Mouse (Mus musculus) myocyte (in vitro differentiated cells): Measurements from ENCODE around the gene Krtap31-2. TPM values are rescaled to one million over a fixed set of nuclear protein-coding genes. Genes with fewer than 3 reads are reported as not detected.

Source experiments
- H3K27me3 ChIP-seq: one replicate; pipeline ENCODE4 v1.6.1; 2011; ENCODE audit not compliant: control insufficient read depth, insufficient read depth, insufficient read length
- H3K36me3 ChIP-seq: one replicate; pipeline ENCODE4 v1.6.1; 2011; ENCODE audit not compliant: control insufficient read depth, insufficient read depth
- H3K4me2 ChIP-seq: one replicate; pipeline ENCODE4 v1.6.1; 2011; ENCODE audit warnings: low read depth, control low read depth
- H3K4me3 ChIP-seq: one replicate; pipeline ENCODE4 v1.5.1; 2011; ENCODE audit warnings: mild to moderate bottlenecking, control low read depth, moderate library complexity
- H3K79me2 ChIP-seq: one replicate; pipeline ENCODE4 v1.6.1; 2011; ENCODE audit not compliant: control insufficient read depth, insufficient read depth
- H3ac ChIP-seq: one replicate; pipeline ENCODE4 v1.6.1; 2011; ENCODE audit not compliant: control insufficient read depth, insufficient read length
- CEBPB ChIP-seq: IDR thresholded peaks from 2 replicates; pipeline ENCODE4 v1.6.1; 2011; ENCODE audit warnings: mild to moderate bottlenecking, moderate library complexity; ENCODE audit not compliant: poor library complexity, insufficient read depth, severe bottlenecking
- E2F4 ChIP-seq: IDR thresholded peaks from one replicate; pipeline ENCODE4 v1.6.1; 2011; ENCODE audit warnings: mild to moderate bottlenecking, control low read depth, moderate library complexity; ENCODE audit not compliant: insufficient read depth
- MAX ChIP-seq: IDR thresholded peaks from one replicate; pipeline ENCODE4 v1.6.1; 2011; ENCODE audit warnings: low read depth, mild to moderate bottlenecking, control low read depth
- MYOD1 ChIP-seq, 3 experiments: IDR thresholded peaks; one replicate each; pipeline ENCODE4 v1.6.1; 2011; ENCODE audit warnings: control low read depth in 2 of 3, low read depth in 2 of 3, mild to moderate bottlenecking in 2 of 3, moderate library complexity in 1 of 3; ENCODE audit not compliant: insufficient read length in 2 of 3, control insufficient read depth in 1 of 3
- MYOG ChIP-seq, 3 experiments: IDR thresholded peaks; one replicate each; pipeline ENCODE4 v1.6.1; 2011; ENCODE audit warnings: control low read depth in 2 of 3, low read depth in 2 of 3, mild to moderate bottlenecking in 2 of 3; ENCODE audit not compliant: insufficient read length in 2 of 3, control insufficient read depth in 1 of 3, insufficient read depth in 1 of 3
- POLR2A ChIP-seq: IDR thresholded peaks from one replicate; pipeline ENCODE4 v1.6.1; 2011; ENCODE audit warnings: low read depth, mild to moderate bottlenecking, control low read depth, moderate library complexity; ENCODE audit not compliant: insufficient read length
- POLR2AphosphoS2 ChIP-seq: IDR thresholded peaks from one replicate; pipeline ENCODE4 v1.6.1; 2011; ENCODE audit warnings: low read depth, control low read depth; ENCODE audit not compliant: insufficient read length
- REST ChIP-seq: IDR thresholded peaks from one replicate; pipeline ENCODE4 v1.6.1; 2011; ENCODE audit warnings: mild to moderate bottlenecking, control low read depth, moderate library complexity; ENCODE audit not compliant: insufficient read depth, insufficient read length
- SRF ChIP-seq: IDR thresholded peaks from one replicate; pipeline ENCODE4 v1.6.1; 2011; ENCODE audit warnings: low read depth; ENCODE audit not compliant: control insufficient read depth, insufficient read length
- TCF12 ChIP-seq: IDR thresholded peaks from one replicate; pipeline ENCODE4 v1.6.1; 2011; ENCODE audit warnings: mild to moderate bottlenecking, control low read depth; ENCODE audit not compliant: poor library complexity, insufficient read depth, severe bottlenecking
- TCF3 ChIP-seq: IDR thresholded peaks from one replicate; pipeline ENCODE4 v1.6.1; 2011; ENCODE audit warnings: low read depth, control low read depth; ENCODE audit not compliant: insufficient read length
- USF1 ChIP-seq: IDR thresholded peaks from one replicate; pipeline ENCODE4 v1.6.1; 2011; ENCODE audit warnings: low read depth, mild to moderate bottlenecking, control low read depth, moderate library complexity
- polyA plus RNA-seq: library from polyadenylated mRNA; unstranded; fragments of >200 nt; fragmentation: generic; extraction: Trizol; gene quantifications from one replicate; pipeline ENCODE4 v1.2.1, GENCODE M21; 2012; ENCODE audit warnings: missing spikeins

The Krtap31-2 gene
- polyA plus RNA-seq, result not detected

DNA sequence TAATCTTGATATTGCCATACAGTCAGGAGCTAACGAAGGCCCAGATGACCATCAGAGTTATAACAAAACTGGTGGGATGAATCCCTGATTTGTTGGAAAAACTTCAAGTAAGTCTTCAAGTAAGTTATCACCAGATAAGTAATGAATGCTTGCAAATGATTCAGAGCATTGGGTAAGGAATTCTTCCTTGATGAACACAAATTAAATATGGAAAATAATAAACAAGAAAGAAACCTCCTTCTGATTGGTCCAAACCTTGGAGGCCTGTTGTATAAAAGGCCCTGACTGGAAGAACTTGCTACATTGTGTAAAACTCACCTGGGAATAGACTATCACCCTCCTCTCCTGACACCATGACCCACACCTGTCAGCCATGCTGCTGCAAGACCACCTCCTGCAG is at the start of gene Krtap31-2:
Gene Krtap31-2, plus strand, starts transcription at position 301 of the 400 bp plus-strand sequence.
- Histone ChIP-seq H3K36me3 (no peaks in the 10 kb centered on the region), H3K27me3 (no peaks in the 10 kb centered on the region), H3K4me3 (no peak within 1 kb of the TSS), H3K79me2 (no peaks in the 10 kb centered on the region), H3ac (no peak within 1 kb of the TSS), H3K4me2 (no peak within 1 kb of the TSS)
- TF ChIP-seq MYOD1 (IDR thresholded peaks at IDR 0.05; ENCODE audit: control insufficient read depth in 1 of 3, insufficient read length in 2 of 3, low read depth in 2 of 3) (no peak), REST (no peak)

DNA sequence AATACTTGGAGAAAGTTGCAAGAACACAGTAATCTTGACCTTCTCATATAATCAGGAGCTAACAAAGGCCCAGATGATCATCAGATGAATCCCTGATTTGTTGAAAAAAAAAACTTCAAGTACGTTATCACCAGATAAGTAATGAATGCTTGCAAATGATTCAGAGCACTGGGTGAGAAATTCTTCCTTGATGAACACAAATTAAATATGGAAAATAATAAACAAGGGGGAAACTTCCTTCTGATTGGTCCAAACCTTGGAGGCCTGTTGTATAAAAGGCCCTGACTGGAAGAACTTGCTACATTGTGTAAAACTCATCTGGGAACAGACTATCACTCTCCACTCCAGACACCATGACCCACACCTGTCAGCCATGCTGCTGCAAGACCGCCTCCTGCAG is 28.5 kb upstream of the Krtap31-2 start, which contains the start of gene Krtap31-1:
Gene Krtap31-1, plus strand, starts transcription at position 301 of the 400 bp plus-strand sequence.
- TF ChIP-seq MYOG (IDR thresholded peaks at IDR 0.05; ENCODE audit: control insufficient read depth in 1 of 3, insufficient read depth in 1 of 3, insufficient read length in 2 of 3, low read depth in 2 of 3) (no peak), REST (no peak), MYOD1 (IDR thresholded peaks at IDR 0.05; ENCODE audit: control insufficient read depth in 1 of 3, insufficient read length in 2 of 3, low read depth in 2 of 3) (no peak), SRF (no peak), TCF3 (no peak), USF1 (no peak), E2F4 (no peak), MAX (no peak)
- Histone ChIP-seq H3K36me3 (no peaks in the 10 kb centered on the region), H3K79me2 (no peaks in the 10 kb centered on the region), H3K27me3 (no peaks in the 10 kb centered on the region), H3K4me3 (no peak within 1 kb of the TSS), H3K4me2 (no peak within 1 kb of the TSS), H3ac (no peak within 1 kb of the TSS)

GRCm38 (mm10) chr11:99914451-99914850 is 21.6 kb upstream of the Krtap31-2 start, which contains the start of gene Gm11565:
Gene Gm11565, plus strand, starts transcription at chr11:99914751.
- H3K4me3 ChIP-seq, result no peak within 1 kb of the TSS
- no peaks in the 10 kb centered on the region for H3K36me3 ChIP-seq
- H3ac ChIP-seq, result no peak within 1 kb of the TSS
- peaks cover 15% of the 10 kb centered on the region for H3K27me3 ChIP-seq
- TF ChIP-seq SRF, result no peak
- TF ChIP-seq TCF3, result no peak
- TF ChIP-seq MYOD1 (IDR thresholded peaks at IDR 0.05; ENCODE audit: control insufficient read depth in 1 of 3, insufficient read length in 2 of 3, low read depth in 2 of 3), result no peak
- TF ChIP-seq REST, result no peak
- no peak for TF ChIP-seq MAX
- no peak for TF ChIP-seq CEBPB
- no peak for TF ChIP-seq TCF12
- no peak for TF ChIP-seq POLR2A
- TF ChIP-seq E2F4, result no peak
- TF ChIP-seq USF1, result no peak
- TF ChIP-seq POLR2AphosphoS2, result no peak
- TF ChIP-seq MYOG (IDR thresholded peaks at IDR 0.05; ENCODE audit: control insufficient read depth in 1 of 3, insufficient read depth in 1 of 3, insufficient read length in 2 of 3, low read depth in 2 of 3), result no peak
- H3K79me2 ChIP-seq, result no peaks in the 10 kb centered on the region
- H3K4me2 ChIP-seq, result no peak within 1 kb of the TSS

DNA sequence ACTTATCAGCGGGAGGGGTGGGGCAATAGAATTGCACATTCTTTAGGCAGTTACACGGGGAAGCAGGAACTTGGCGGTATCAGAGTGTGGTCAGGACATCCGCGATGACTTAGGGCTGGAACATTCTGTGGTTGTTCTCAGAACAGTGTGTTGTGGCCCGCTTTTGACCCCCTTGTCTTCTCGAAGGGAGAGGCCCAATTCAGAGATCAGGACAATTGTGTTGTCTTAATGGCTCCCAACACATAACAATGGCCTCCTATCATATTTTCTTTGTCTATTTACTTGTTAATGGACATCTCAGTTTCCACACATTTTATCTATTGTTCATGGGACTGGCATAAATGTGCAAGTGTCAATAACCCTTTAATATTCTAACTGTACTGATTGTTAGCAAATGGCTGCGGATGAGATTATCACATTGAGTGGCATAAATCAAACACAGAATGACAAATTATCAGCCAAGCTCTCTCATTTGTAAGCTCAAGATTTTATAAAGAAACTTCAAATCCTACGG is 1.7 kb downstream of the Krtap31-2 start:
- H3K27me3 ChIP-seq, result no peaks in the 10 kb centered on the region
- no peak for TF ChIP-seq USF1
- no peak for TF ChIP-seq SRF
- TF ChIP-seq POLR2AphosphoS2, result no peak
- TF ChIP-seq POLR2A, result no peak
- no peak for TF ChIP-seq TCF12
- no peak for TF ChIP-seq CEBPB
- TF ChIP-seq MYOD1 (IDR thresholded peaks at IDR 0.05; ENCODE audit: control insufficient read depth in 1 of 3, insufficient read length in 2 of 3, low read depth in 2 of 3), result no peak
- TF ChIP-seq REST, result no peak
- no peak for TF ChIP-seq E2F4
- TF ChIP-seq MAX, result no peak
- no peak for TF ChIP-seq MYOG (IDR thresholded peaks at IDR 0.05; ENCODE audit: control insufficient read depth in 1 of 3, insufficient read depth in 1 of 3, insufficient read length in 2 of 3, low read depth in 2 of 3)
- no peak for TF ChIP-seq TCF3
- H3K36me3 ChIP-seq, result no peaks in the 10 kb centered on the region
- H3K79me2 ChIP-seq, result no peaks in the 10 kb centered on the region
- no peak overlapping the region for H3K4me2 ChIP-seq
- no peak overlapping the region for H3ac ChIP-seq
- H3K4me3 ChIP-seq, result no peak overlapping the region

- TF ChIP-seq USF1, result no peak
- TF ChIP-seq E2F4, result no peak
- no peaks in the 10 kb centered on the region for H3K27me3 ChIP-seq
Observed at GRCm38 (mm10) chr11:99948175-99948574, 12.1 kb downstream of the Krtap31-2 start, which contains the start of gene Krtap9-5. Gene Krtap9-5, plus strand, starts transcription at chr11:99948475.

More at GRCm38 (mm10) chr11:99948175-99948574, 12.1 kb downstream of the Krtap31-2 start, which contains the start of gene Krtap9-5:
- H3K36me3 ChIP-seq, result no peaks in the 10 kb centered on the region
- H3ac ChIP-seq, result no peak within 1 kb of the TSS
- no peaks in the 10 kb centered on the region for H3K79me2 ChIP-seq
- no peak within 1 kb of the TSS for H3K4me2 ChIP-seq
- no peak within 1 kb of the TSS for H3K4me3 ChIP-seq
